Mouse (Mus musculus): ENCODE measurements around the gene Rnf26. TPM values are rescaled to one million over a fixed set of nuclear protein-coding genes. Genes with fewer than 3 reads are reported as not detected.
A peak's percentile ranks its signal among the peaks of the same experiment; 100 is the strongest.

The Rnf26 gene
- polyA plus RNA-seq, 1 experiment, result 26.4 TPM

GRCm38 (mm10) chr9:44074395-44075275 lies 38.7 kb downstream of the Rnf26 start:
- peaks cover 18% of the 10 kb centered on the region; the same call in 1 of the 2 replicates for H3K4me1 ChIP-seq (ENCODE audit: control insufficient read depth, insufficient read depth, insufficient read length, low read length)
- WGBS, result 58% methylated on average over 9 of the region's 9 CpGs
- no peaks in the 10 kb centered on the region for H3K36me3 ChIP-seq (ENCODE audit: control insufficient read depth, insufficient read depth, low read length)
- H3K4me3 ChIP-seq (ENCODE audit: low read depth, low read length), result no peak overlapping the region
- TF ChIP-seq POLR2A (IDR thresholded peaks at IDR 0.05; ENCODE audit: low read depth, low read length), result no peak
- TF ChIP-seq CTCF (IDR thresholded peaks at IDR 0.05; ENCODE audit: extremely low read depth, insufficient read length, insufficient replicate concordance, low read depth, low read length), result peak; percentile 43; the same call in 1 of the 2 replicates
- H3K27ac ChIP-seq (ENCODE audit: insufficient read depth, low read depth, low read length), result no peak overlapping the region
- no peaks in the 10 kb centered on the region for H3K27me3 ChIP-seq (ENCODE audit: control insufficient read depth, insufficient read depth, low read length)

GRCm38 (mm10) chr9:44073115-44073514 lies 40.2 kb downstream of the Rnf26 start:
- Histone ChIP-seq H3K4me3 (ENCODE audit: low read depth, low read length) (no peak overlapping the region), H3K4me1 (ENCODE audit: control insufficient read depth, insufficient read depth, insufficient read length, low read length) (peaks cover 6% of the 10 kb centered on the region; the same call in 1 of the 2 replicates)

DNA sequence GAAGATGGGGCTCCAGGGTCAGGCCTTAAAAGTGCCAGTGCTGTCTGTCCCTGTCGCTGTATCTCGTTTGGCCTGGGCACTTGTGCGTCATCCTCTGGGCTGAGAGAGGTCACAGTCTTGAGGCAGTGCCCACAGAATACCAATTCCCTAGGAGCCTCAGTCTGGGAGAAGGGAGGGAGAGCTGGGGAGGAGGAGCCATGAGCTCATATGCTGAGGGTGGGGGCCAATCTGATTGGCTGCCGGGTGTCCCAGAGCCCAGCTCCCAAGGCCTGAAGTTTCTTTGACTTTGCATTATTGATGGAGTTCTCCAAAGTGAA lies 40.8 kb downstream of the Rnf26 start:
- Histone ChIP-seq H3K4me3 (ENCODE audit: low read depth, low read length) (no peak overlapping the region), H3K36me3 (ENCODE audit: control insufficient read depth, insufficient read depth, low read length) (no peaks in the 10 kb centered on the region), H3K27me3 (ENCODE audit: control insufficient read depth, insufficient read depth, low read length) (no peaks in the 10 kb centered on the region), H3K27ac (ENCODE audit: insufficient read depth, low read depth, low read length) (no peak overlapping the region), H3K4me1 (ENCODE audit: control insufficient read depth, insufficient read depth, insufficient read length, low read length) (peaks cover under 1% of the 10 kb centered on the region; the same call in 1 of the 2 replicates)
- 68% methylated on average over 4 of the region's 4 CpGs for WGBS
- TF ChIP-seq CTCF (IDR thresholded peaks at IDR 0.05; ENCODE audit: extremely low read depth, insufficient read length, insufficient replicate concordance, low read depth, low read length), result no peak
- TF ChIP-seq POLR2A (IDR thresholded peaks at IDR 0.05; ENCODE audit: low read depth, low read length), result no peak

More at GRCm38 (mm10) chr9:44073115-44073514, 40.2 kb downstream of the Rnf26 start:
- Histone ChIP-seq H3K27me3 (ENCODE audit: control insufficient read depth, insufficient read depth, low read length) (no peaks in the 10 kb centered on the region), H3K36me3 (ENCODE audit: control insufficient read depth, insufficient read depth, low read length) (no peaks in the 10 kb centered on the region), H3K27ac (ENCODE audit: insufficient read depth, low read depth, low read length) (no peak overlapping the region)
- no peak for TF ChIP-seq POLR2A (IDR thresholded peaks at IDR 0.05; ENCODE audit: low read depth, low read length)
- TF ChIP-seq CTCF (IDR thresholded peaks at IDR 0.05; ENCODE audit: extremely low read depth, insufficient read length, insufficient replicate concordance, low read depth, low read length), result no peak
- WGBS, result 85% methylated on average over 5 of the region's 5 CpGs

GRCm38 (mm10) chr9:44071914-44072598 lies 41.3 kb downstream of the Rnf26 start:
- no peak for TF ChIP-seq POLR2A (IDR thresholded peaks at IDR 0.05; ENCODE audit: low read depth, low read length)
- no peak for TF ChIP-seq CTCF (IDR thresholded peaks at IDR 0.05; ENCODE audit: extremely low read depth, insufficient read length, insufficient replicate concordance, low read depth, low read length)
- H3K27ac ChIP-seq (ENCODE audit: insufficient read depth, low read depth, low read length), result no peak overlapping the region
- no peak overlapping the region for H3K4me3 ChIP-seq (ENCODE audit: low read depth, low read length)
- WGBS, result 65% methylated on average over 11 of the region's 11 CpGs
- peaks cover 3% of the 10 kb centered on the region; the same call in 1 of the 2 replicates for H3K4me1 ChIP-seq (ENCODE audit: control insufficient read depth, insufficient read depth, insufficient read length, low read length)
- H3K36me3 ChIP-seq (ENCODE audit: control insufficient read depth, insufficient read depth, low read length), result no peaks in the 10 kb centered on the region
- no peaks in the 10 kb centered on the region for H3K27me3 ChIP-seq (ENCODE audit: control insufficient read depth, insufficient read depth, low read length)

GRCm38 (mm10) chr9:44070844-44071231 lies 42.5 kb downstream of the Rnf26 start:
- Histone ChIP-seq H3K4me3 (ENCODE audit: low read depth, low read length) (no peak overlapping the region), H3K27me3 (ENCODE audit: control insufficient read depth, insufficient read depth, low read length) (no peaks in the 10 kb centered on the region), H3K27ac (ENCODE audit: insufficient read depth, low read depth, low read length) (no peak overlapping the region), H3K4me1 (ENCODE audit: control insufficient read depth, insufficient read depth, insufficient read length, low read length) (peaks cover 3% of the 10 kb centered on the region; the same call in 1 of the 2 replicates), H3K36me3 (ENCODE audit: control insufficient read depth, insufficient read depth, low read length) (no peaks in the 10 kb centered on the region)
- TF ChIP-seq POLR2A (IDR thresholded peaks at IDR 0.05; ENCODE audit: low read depth, low read length) (no peak), CTCF (IDR thresholded peaks at IDR 0.05; ENCODE audit: extremely low read depth, insufficient read length, insufficient replicate concordance, low read depth, low read length) (no peak)
- WGBS, result 67% methylated on average over 8 of the region's 8 CpGs

DNA sequence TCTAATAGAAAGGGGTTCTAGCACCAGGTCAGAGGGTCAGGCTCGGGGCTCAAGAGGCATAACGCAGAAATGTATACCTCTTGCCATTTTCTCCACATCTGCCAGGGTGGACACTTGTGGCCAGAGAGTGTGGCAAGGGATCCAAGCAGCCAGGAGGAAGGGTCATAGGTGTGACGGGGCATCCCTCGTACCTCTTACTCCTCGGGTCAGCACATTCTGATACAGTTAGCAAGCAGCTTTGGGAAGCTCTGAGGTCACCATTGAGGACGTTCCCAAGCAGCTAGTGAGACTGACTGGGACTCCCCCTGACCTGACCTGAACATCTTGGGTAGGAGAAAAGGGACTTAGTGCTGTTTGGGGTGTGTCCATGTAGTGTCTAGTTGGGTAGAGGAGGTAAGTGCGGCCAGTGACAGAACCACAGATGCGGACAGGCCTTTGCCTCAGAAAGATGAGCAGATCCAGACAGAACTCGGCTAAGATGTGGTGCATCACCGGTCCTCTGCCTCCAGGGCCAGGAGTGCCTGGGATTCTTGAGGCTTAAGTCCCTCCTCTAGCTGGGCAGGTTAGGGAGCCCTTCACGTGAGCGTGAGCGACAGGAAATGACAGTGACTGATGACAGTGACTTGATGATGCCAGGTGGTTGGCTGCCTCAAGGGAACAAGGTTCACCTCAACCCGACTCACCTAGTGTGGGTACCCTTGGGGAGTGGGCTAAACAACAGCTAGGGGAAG lies 43.0 kb downstream of the Rnf26 start:
- WGBS, result 84% methylated on average over 14 of the region's 14 CpGs
- Histone ChIP-seq H3K36me3 (ENCODE audit: control insufficient read depth, insufficient read depth, low read length) (no peaks in the 10 kb centered on the region), H3K4me1 (ENCODE audit: control insufficient read depth, insufficient read depth, insufficient read length, low read length) (peaks cover 3% of the 10 kb centered on the region; the same call in 1 of the 2 replicates), H3K27ac (ENCODE audit: insufficient read depth, low read depth, low read length) (no peak overlapping the region), H3K27me3 (ENCODE audit: control insufficient read depth, insufficient read depth, low read length) (no peaks in the 10 kb centered on the region), H3K4me3 (ENCODE audit: low read depth, low read length) (no peak overlapping the region)
- TF ChIP-seq CTCF (IDR thresholded peaks at IDR 0.05; ENCODE audit: extremely low read depth, insufficient read length, insufficient replicate concordance, low read depth, low read length), result no peak
- TF ChIP-seq POLR2A (IDR thresholded peaks at IDR 0.05; ENCODE audit: low read depth, low read length), result no peak

Data from small intestine, adult 2 months (tissue).